Mouse (Mus musculus) kidney, postnatal 4 days (tissue): ENCODE results near the gene Ino80d.

Experiments used
- DNase-seq, 2 experiments: peaks; one replicate each; pipeline ENCODE4 v3.0.0; 2021; ENCODE audit warnings: mixed read lengths in 2 of 2

Ino80d gene

GRCm38 (mm10) chr1:62984566-62984965 is 129.9 kb downstream of the Ino80d start:
- peak; percentile 69 to 78 for DNase-seq

GRCm38 (mm10) chr1:62976742-62977141 is 137.7 kb downstream of the Ino80d start:
- DNase-seq, result no peak

- no peak for DNase-seq
Measured at GRCm38 (mm10) chr1:62966885-62967284, 147.6 kb downstream of the Ino80d start.

GRCm38 (mm10) chr1:62964291-62964690 is 150.2 kb downstream of the Ino80d start:
- DNase-seq, result peak; percentile 76 to 83

GRCm38 (mm10) chr1:62956942-62957645 is 157.4 kb downstream of the Ino80d start:
- DNase-seq, result no peak

GRCm38 (mm10) chr1:62956526-62956925 is 157.9 kb downstream of the Ino80d start:
- DNase-seq, result no peak

GRCm38 (mm10) chr1:62955340-62955739 is 159.1 kb downstream of the Ino80d start:
- DNase-seq, result no peak

GRCm38 (mm10) chr1:62953036-62953435 is 161.4 kb downstream of the Ino80d start:
- DNase-seq, result no peak

- DNase-seq, result no peak
Measured at GRCm38 (mm10) chr1:62952319-62952718, 162.1 kb downstream of the Ino80d start.

- DNase-seq, result peak; percentile 70 to 73
Measured at GRCm38 (mm10) chr1:62951067-62951809, 163.2 kb downstream of the Ino80d start.

- no peak for DNase-seq
Measured at GRCm38 (mm10) chr1:62950526-62950925, 163.9 kb downstream of the Ino80d start.

GRCm38 (mm10) chr1:62947807-62948206 is 166.7 kb downstream of the Ino80d start:
- DNase-seq, result no peak

- no peak for DNase-seq
Measured at GRCm38 (mm10) chr1:62946987-62947386, 167.5 kb downstream of the Ino80d start.

- DNase-seq, result no peak
Measured at GRCm38 (mm10) chr1:62934752-62935329, 179.6 kb downstream of the Ino80d start.

GRCm38 (mm10) chr1:62934100-62934513 is 180.4 kb downstream of the Ino80d start:
- peak in 1 of 2 experiments; percentile 11 for DNase-seq

GRCm38 (mm10) chr1:62933288-62934099 is 181.0 kb downstream of the Ino80d start:
- DNase-seq, result no peak

GRCm38 (mm10) chr1:62929477-62929876 is 185.0 kb downstream of the Ino80d start:
- peak; percentile 92 for DNase-seq

- DNase-seq, result no peak
Measured at GRCm38 (mm10) chr1:62919219-62919618, 195.2 kb downstream of the Ino80d start.

- no peak for DNase-seq
Measured at GRCm38 (mm10) chr1:62916609-62917008, 197.9 kb downstream of the Ino80d start.

- no peak for DNase-seq
Measured at GRCm38 (mm10) chr1:62914495-62914894, 200.0 kb downstream of the Ino80d start.

- DNase-seq, result no peak
Measured at GRCm38 (mm10) chr1:62911426-62911825, 203.0 kb downstream of the Ino80d start.

- DNase-seq, result no peak
Measured at GRCm38 (mm10) chr1:62909126-62909525, 205.3 kb downstream of the Ino80d start.

- no peak for DNase-seq
Measured at GRCm38 (mm10) chr1:62908508-62908907, 206.0 kb downstream of the Ino80d start.
